Mouse (Mus musculus): ENCODE results near the gene Prss41.

DNA sequence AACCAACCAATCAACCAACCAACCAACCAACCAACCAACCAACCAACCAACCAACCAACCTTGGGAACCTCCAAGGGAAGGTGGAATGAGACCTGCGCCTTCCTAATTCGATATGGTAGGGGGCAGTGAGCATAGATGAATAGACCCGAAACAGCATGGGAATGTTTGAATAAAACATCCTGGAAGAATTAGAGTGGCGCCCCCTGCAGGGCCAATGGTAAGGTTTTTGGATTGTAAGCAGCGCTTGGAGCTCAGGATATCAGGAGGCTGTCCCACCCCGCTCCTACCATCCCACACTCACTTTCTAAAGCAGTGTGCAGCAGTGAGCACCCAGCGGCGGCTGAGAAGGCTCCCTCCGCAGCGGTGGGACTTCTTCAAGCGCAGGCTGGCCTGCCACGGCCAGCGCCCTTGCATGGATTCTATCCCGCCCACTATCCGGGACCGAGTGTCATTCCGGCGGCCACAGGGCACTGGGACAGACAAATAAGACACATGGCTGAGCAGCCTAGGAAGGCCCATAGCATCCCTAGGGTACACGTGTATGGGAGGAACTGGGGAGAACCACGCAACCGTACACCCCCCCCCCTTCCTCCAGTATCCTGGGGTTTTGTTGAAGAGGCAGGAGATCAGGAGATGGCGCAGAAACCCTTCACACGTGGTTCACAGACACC lies 696 bp downstream of the Prss41 start:
- TF ChIP-seq CTCF (conservative IDR thresholded peaks at IDR 0.05; ENCODE audit: insufficient read depth, insufficient read length, low read depth, low read length) (0 out of 2 replicates have a peak, but pooled peaks have one; percentile 14), POLR2A (IDR thresholded peaks at IDR 0.05; ENCODE audit: low read depth, low read length) (no peak)
